Mouse (Mus musculus): Measurements from ENCODE around the gene Cacna2d2. TPM values are rescaled to one million over a fixed set of nuclear protein-coding genes. Genes with fewer than 3 reads are reported as not detected.

The Cacna2d2 gene
- polyA plus RNA-seq, 1 experiment from 2014 or later, result 9.3 TPM

GRCm38 (mm10) chr9:107547026-107547425 is 147.6 kb downstream of the Cacna2d2 start, which contains the start of gene Zmynd10:
Zmynd10 (plus strand) TSS chr9:107547298.
- peak within 1 kb of the TSS; percentile 44 for H3K27ac ChIP-seq (ENCODE audit: low read length)
- 3% methylated on average over 20 of the region's 20 CpGs for WGBS
- H3K4me1 ChIP-seq (ENCODE audit: control insufficient read depth, insufficient read depth, low read length), result peaks cover 27% of the 10 kb centered on the region
- peak within 1 kb of the TSS; percentile 37 for H3K9ac ChIP-seq (ENCODE audit: low read depth, low read length)
- H3K4me3 ChIP-seq (ENCODE audit: low read depth, low read length), result peak within 1 kb of the TSS; percentile 10; the same call in 1 of the 2 replicates
- no peaks in the 10 kb centered on the region for H3K9me3 ChIP-seq (replicated peaks; ENCODE audit: control insufficient read depth, low read length, poor library complexity, severe bottlenecking)
- H3K36me3 ChIP-seq (ENCODE audit: control insufficient read depth, insufficient read depth, low read length), result peaks cover 15% of the 10 kb centered on the region; the same call in 1 of the 2 replicates
- peak within 1 kb of the TSS; percentile 56 for H3K4me2 ChIP-seq (ENCODE audit: low read length)
- ATAC-seq, result peak; percentile 59; the same call in 1 of the 2 replicates
- H3K27me3 ChIP-seq (ENCODE audit: control insufficient read depth, insufficient read depth, low read depth, low read length), result peaks cover 23% of the 10 kb centered on the region

- no peak overlapping the region for H3K9ac ChIP-seq (ENCODE audit: low read depth, low read length)
- peaks cover 21% of the 10 kb centered on the region for H3K4me1 ChIP-seq (ENCODE audit: control insufficient read depth, insufficient read depth, low read length)
- H3K36me3 ChIP-seq (ENCODE audit: control insufficient read depth, insufficient read depth, low read length), result peaks cover 15% of the 10 kb centered on the region; the same call in 1 of the 2 replicates
- H3K9me3 ChIP-seq (replicated peaks; ENCODE audit: control insufficient read depth, low read length, poor library complexity, severe bottlenecking), result no peaks in the 10 kb centered on the region
- H3K4me3 ChIP-seq (ENCODE audit: low read depth, low read length), result no peak overlapping the region
- no peak for ATAC-seq
- WGBS, result 82% methylated on average over 5 of the region's 5 CpGs
- no peak overlapping the region for H3K4me2 ChIP-seq (ENCODE audit: low read length)
- no peak overlapping the region for H3K27ac ChIP-seq (ENCODE audit: low read length)
- peaks cover 31% of the 10 kb centered on the region for H3K27me3 ChIP-seq (ENCODE audit: control insufficient read depth, insufficient read depth, low read depth, low read length)
Measured at GRCm38 (mm10) chr9:107547957-107548356, 148.5 kb downstream of the Cacna2d2 start.

- no peak overlapping the region for H3K4me2 ChIP-seq (ENCODE audit: low read length)
- peaks cover 33% of the 10 kb centered on the region for H3K27me3 ChIP-seq (ENCODE audit: control insufficient read depth, insufficient read depth, low read depth, low read length)
- peaks cover 11% of the 10 kb centered on the region; the same call in 1 of the 2 replicates for H3K36me3 ChIP-seq (ENCODE audit: control insufficient read depth, insufficient read depth, low read length)
- no peak overlapping the region for H3K27ac ChIP-seq (ENCODE audit: low read length)
- H3K9me3 ChIP-seq (replicated peaks; ENCODE audit: control insufficient read depth, low read length, poor library complexity, severe bottlenecking), result no peaks in the 10 kb centered on the region
- WGBS, result 91% methylated on average over 10 of the region's 10 CpGs
- no peak for ATAC-seq
- H3K4me1 ChIP-seq (ENCODE audit: control insufficient read depth, insufficient read depth, low read length), result peaks cover 27% of the 10 kb centered on the region
- H3K4me3 ChIP-seq (ENCODE audit: low read depth, low read length), result no peak overlapping the region
- H3K9ac ChIP-seq (ENCODE audit: low read depth, low read length), result no peak overlapping the region
Measured at GRCm38 (mm10) chr9:107548820-107549219, 149.4 kb downstream of the Cacna2d2 start.

- 89% methylated on average over 20 of the region's 20 CpGs for WGBS
- Histone ChIP-seq H3K27ac (ENCODE audit: low read length) (no peak overlapping the region), H3K9me3 (replicated peaks; ENCODE audit: control insufficient read depth, low read length, poor library complexity, severe bottlenecking) (no peaks in the 10 kb centered on the region), H3K4me3 (ENCODE audit: low read depth, low read length) (no peak overlapping the region), H3K4me2 (ENCODE audit: low read length) (no peak overlapping the region), H3K27me3 (ENCODE audit: control insufficient read depth, insufficient read depth, low read depth, low read length) (peaks cover 33% of the 10 kb centered on the region), H3K36me3 (ENCODE audit: control insufficient read depth, insufficient read depth, low read length) (0 out of 2 replicates have a peak, but pooled peaks cover 6% of the 10 kb centered on the region), H3K4me1 (ENCODE audit: control insufficient read depth, insufficient read depth, low read length) (peaks cover 28% of the 10 kb centered on the region), H3K9ac (ENCODE audit: low read depth, low read length) (no peak overlapping the region)
- ATAC-seq, result no peak
Measured at GRCm38 (mm10) chr9:107549297-107550074, 150.1 kb downstream of the Cacna2d2 start.

GRCm38 (mm10) chr9:107550491-107551116 is 151.2 kb downstream of the Cacna2d2 start:
- H3K4me1 ChIP-seq (ENCODE audit: control insufficient read depth, insufficient read depth, low read length), result peaks cover 32% of the 10 kb centered on the region

GRCm38 (mm10) chr9:107551117-107551889 is 151.9 kb downstream of the Cacna2d2 start, which contains the start of gene Rassf1:
Rassf1 (plus strand) TSS chr9:107551555.
- Histone ChIP-seq H3K36me3 (ENCODE audit: control insufficient read depth, insufficient read depth, low read length) (no peaks in the 10 kb centered on the region), H3K4me2 (ENCODE audit: low read length) (peak within 1 kb of the TSS; percentile 62), H3K27ac (ENCODE audit: low read length) (no peak within 1 kb of the TSS), H3K9me3 (replicated peaks; ENCODE audit: control insufficient read depth, low read length, poor library complexity, severe bottlenecking) (no peaks in the 10 kb centered on the region), H3K4me1 (ENCODE audit: control insufficient read depth, insufficient read depth, low read length) (peaks cover 37% of the 10 kb centered on the region), H3K27me3 (ENCODE audit: control insufficient read depth, insufficient read depth, low read depth, low read length) (peaks cover 33% of the 10 kb centered on the region), H3K9ac (ENCODE audit: low read depth, low read length) (peak within 1 kb of the TSS; percentile 51), H3K4me3 (ENCODE audit: low read depth, low read length) (peak within 1 kb of the TSS; percentile 32)
- no peak for ATAC-seq
- WGBS, result 2% methylated on average over 62 of the region's 63 CpGs

More at GRCm38 (mm10) chr9:107550491-107551116, 151.2 kb downstream of the Cacna2d2 start:
- H3K4me3 ChIP-seq (ENCODE audit: low read depth, low read length), result no peak overlapping the region
- no peak overlapping the region for H3K27ac ChIP-seq (ENCODE audit: low read length)
- no peak overlapping the region for H3K9ac ChIP-seq (ENCODE audit: low read depth, low read length)
- H3K27me3 ChIP-seq (ENCODE audit: control insufficient read depth, insufficient read depth, low read depth, low read length), result peaks cover 33% of the 10 kb centered on the region
- no peak for ATAC-seq
- H3K4me2 ChIP-seq (ENCODE audit: low read length), result peak overlapping the region; percentile 62
- H3K36me3 ChIP-seq (ENCODE audit: control insufficient read depth, insufficient read depth, low read length), result no peaks in the 10 kb centered on the region
- H3K9me3 ChIP-seq (replicated peaks; ENCODE audit: control insufficient read depth, low read length, poor library complexity, severe bottlenecking), result no peaks in the 10 kb centered on the region
- 23% methylated on average over 23 of the region's 23 CpGs for WGBS

- Histone ChIP-seq H3K4me2 (ENCODE audit: low read length) (peak overlapping the region; percentile 62), H3K4me1 (ENCODE audit: control insufficient read depth, insufficient read depth, low read length) (peaks cover 38% of the 10 kb centered on the region), H3K4me3 (ENCODE audit: low read depth, low read length) (peak overlapping the region; percentile 32), H3K9me3 (replicated peaks; ENCODE audit: control insufficient read depth, low read length, poor library complexity, severe bottlenecking) (no peaks in the 10 kb centered on the region), H3K9ac (ENCODE audit: low read depth, low read length) (peak overlapping the region; percentile 51), H3K27me3 (ENCODE audit: control insufficient read depth, insufficient read depth, low read depth, low read length) (peaks cover 33% of the 10 kb centered on the region), H3K27ac (ENCODE audit: low read length) (no peak overlapping the region), H3K36me3 (ENCODE audit: control insufficient read depth, insufficient read depth, low read length) (no peaks in the 10 kb centered on the region)
- 10% methylated on average over 8 of the region's 8 CpGs for WGBS
- ATAC-seq, result no peak
Measured at GRCm38 (mm10) chr9:107551890-107552355, 152.5 kb downstream of the Cacna2d2 start.

GRCm38 (mm10) chr9:107552690-107553393 is 153.4 kb downstream of the Cacna2d2 start:
- H3K27ac ChIP-seq (ENCODE audit: low read length), result no peak overlapping the region
- no peak overlapping the region for H3K4me3 ChIP-seq (ENCODE audit: low read depth, low read length)
- H3K4me2 ChIP-seq (ENCODE audit: low read length), result peak overlapping the region; percentile 87
- H3K36me3 ChIP-seq (ENCODE audit: control insufficient read depth, insufficient read depth, low read length), result peaks cover 5% of the 10 kb centered on the region
- H3K27me3 ChIP-seq (ENCODE audit: control insufficient read depth, insufficient read depth, low read depth, low read length), result peaks cover 33% of the 10 kb centered on the region
- WGBS, result 82% methylated on average over 5 of the region's 5 CpGs
- no peak overlapping the region for H3K9ac ChIP-seq (ENCODE audit: low read depth, low read length)
- H3K4me1 ChIP-seq (ENCODE audit: control insufficient read depth, insufficient read depth, low read length), result peaks cover 33% of the 10 kb centered on the region
- no peak for ATAC-seq
- H3K9me3 ChIP-seq (replicated peaks; ENCODE audit: control insufficient read depth, low read length, poor library complexity, severe bottlenecking), result no peaks in the 10 kb centered on the region
